Mouse (Mus musculus): ENCODE data around the gene Elane.

DNA sequence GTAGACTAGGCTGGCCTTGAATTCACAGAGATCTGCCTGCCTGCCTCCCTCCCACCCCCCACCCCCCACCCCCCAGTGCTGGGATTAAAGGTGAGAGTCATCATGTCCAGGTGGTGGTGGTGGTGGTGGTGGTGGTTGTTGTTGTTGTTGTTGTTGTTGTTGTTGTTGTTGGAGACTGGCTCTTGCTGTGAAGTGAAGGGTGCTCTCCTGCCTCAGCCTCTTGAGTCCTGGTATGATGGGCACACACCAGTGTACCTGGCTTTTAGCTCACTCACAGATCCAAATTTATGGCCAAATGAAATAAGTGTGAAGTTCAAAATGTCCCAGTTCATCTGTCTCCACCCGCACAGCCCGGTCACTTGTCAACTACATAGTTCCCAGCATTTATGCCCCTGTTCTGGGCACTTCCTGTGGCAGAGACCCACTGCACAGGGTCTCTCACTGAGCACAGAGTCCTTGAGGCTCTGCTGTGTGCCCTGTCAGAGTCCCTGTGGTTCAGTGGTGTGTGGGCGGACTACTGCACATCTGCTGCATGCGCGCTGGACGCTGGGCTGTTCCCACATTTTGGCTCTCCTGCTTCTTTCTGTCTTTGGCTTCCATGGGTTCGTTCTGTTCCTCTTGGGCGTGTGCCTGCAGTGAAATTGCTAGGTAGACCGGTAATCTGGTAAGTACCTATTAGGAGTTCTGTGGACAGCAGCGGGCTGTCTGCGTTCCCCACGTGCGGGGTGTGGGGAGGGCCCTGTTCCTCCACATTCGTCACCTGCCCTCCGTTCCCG, 48.9 kb downstream of the Elane start:
- TF ChIP-seq CTCF (conservative IDR thresholded peaks at IDR 0.05; ENCODE audit: insufficient read depth, insufficient read length, low read depth, low read length) = no peak
- no peak for TF ChIP-seq POLR2A (IDR thresholded peaks at IDR 0.05; ENCODE audit: low read depth, low read length)

Data from kidney, adult 2 months (tissue).